Mouse (Mus musculus) adrenal gland, adult 8-10 months (tissue): ENCODE results near the gene Ccn5. TPM values are rescaled to one million over a fixed set of nuclear protein-coding genes. Genes with fewer than 3 reads are reported as not detected.

ENCODE experiments used
- DNase-seq: peaks from one replicate; pipeline ENCODE4 v3.0.0; 2022
- total RNA-seq, 4 experiments: library from RNA; stranded (reverse); gene quantifications; 2 replicates each; pipeline ENCODE4 v1.2.4; 2022

Gene Ccn5
- total RNA-seq, 4 experiments from 2014 or later = 0.38 to 1.7 (median 0.50) TPM

DNA sequence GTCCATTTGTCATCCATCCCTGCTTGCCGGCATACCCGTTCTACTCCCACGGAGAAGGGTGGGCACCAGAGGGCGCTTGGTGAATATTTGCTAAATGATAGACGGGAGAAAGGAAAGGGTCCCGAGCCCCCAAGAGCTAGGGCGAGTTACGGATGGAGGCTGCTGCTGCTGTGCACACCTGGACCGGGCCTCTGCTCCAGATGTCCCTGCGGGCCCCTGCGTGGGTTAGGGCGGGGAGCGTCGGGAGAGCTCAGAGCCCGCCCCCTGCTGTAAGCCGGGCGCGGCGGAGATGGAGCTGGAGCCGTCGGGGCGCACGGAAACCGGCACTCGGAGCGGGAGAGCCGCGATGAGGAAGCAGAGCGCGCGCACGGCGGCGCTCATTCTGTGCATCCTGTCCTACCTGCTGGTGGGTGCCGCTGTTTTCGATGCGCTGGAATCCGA, 32.8 kb downstream of the Ccn5 start, which contains the start of gene Kcnk15:
Kcnk15 (plus strand) TSS at position 191 of the 441 bp plus-strand sequence.
- DNase-seq = no peak

DNA sequence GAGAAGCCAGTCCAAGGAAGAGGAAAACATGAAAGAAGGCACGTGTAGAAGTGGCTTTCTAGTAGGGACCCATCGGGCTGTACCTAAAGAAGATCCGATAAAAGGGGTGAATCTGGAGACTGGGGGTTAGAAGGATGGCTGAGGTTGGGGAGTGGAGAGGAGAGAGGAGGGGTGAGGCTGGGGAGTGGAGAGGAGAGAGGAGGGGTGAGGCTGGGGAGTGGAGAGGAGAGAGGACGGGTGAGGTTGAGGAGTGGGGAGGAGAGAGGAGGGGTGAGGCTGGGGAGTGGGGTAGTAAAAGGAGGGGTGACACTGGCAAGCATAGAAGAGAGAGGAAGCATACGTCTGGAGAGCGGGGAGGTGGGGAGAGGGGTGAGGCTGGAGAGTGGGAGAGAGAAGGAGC, 36.6 kb downstream of the Ccn5 start:
- DNase-seq = no peak

- DNase-seq = no peak
Measured at GRCm38 (mm10) chr2:163858254-163858947, 37.7 kb downstream of the Ccn5 start.

DNA sequence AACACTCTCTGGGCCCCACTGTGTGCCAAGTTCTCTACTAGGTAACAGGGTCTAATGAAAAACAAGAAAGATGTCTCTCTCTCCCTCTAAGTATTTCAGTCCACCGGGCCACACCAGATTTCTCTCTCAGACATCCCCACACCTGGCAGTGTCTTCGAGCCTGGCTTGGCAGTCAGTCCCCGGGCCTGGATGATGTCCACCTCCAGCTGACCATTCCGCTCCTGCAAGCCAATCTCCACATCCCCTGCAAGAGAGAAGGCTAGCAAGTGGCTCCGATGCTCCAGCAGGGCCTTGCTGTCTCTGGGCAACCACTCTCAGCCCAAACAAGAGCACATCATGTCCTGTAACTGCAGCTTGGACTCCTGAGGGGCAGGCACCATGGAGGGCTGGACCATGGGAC, 44.6 kb downstream of the Ccn5 start:
- no peak for DNase-seq

- DNase-seq = no peak
Measured at GRCm38 (mm10) chr2:163866061-163866460, 45.4 kb downstream of the Ccn5 start.

DNA sequence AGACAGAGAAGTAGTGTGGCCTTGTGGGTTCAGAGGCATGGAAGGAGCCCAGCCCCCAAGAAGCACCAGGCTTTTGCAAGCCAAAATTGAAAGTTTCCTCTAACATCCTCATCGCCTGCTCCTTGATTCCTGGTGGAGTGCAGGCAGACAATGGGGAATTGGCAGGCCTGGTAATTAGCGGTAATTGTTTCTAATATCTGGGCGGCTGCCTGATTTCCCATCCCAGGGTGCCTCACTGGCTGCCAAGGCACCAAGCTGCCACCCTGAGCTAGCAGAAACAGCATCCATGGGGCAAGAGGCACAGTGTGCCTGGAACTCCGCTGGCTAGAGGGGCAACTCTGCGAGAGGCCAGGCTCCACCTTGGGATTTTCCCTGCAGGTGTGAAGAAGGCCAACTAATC, 49.1 kb downstream of the Ccn5 start:
- no peak for DNase-seq

DNA sequence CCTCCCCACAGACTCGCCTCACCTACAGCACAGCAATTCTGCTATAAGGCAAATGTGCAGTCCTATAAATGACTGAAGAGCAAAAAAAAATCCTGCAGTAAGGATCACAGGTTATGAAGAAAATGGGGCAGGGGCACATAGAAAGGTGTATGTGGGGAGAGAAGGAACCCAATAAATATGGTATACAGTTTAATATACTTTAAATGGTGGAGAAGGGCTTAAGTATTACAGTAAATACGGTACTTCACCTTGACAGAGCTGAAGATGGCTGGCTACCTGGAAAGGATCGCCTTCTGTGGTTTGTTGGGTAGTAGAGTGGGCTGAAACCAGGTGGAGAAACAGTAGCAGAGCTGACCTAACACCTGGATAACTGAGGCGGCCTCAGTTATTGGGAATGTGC, 50.6 kb downstream of the Ccn5 start:
- DNase-seq = no peak

DNA sequence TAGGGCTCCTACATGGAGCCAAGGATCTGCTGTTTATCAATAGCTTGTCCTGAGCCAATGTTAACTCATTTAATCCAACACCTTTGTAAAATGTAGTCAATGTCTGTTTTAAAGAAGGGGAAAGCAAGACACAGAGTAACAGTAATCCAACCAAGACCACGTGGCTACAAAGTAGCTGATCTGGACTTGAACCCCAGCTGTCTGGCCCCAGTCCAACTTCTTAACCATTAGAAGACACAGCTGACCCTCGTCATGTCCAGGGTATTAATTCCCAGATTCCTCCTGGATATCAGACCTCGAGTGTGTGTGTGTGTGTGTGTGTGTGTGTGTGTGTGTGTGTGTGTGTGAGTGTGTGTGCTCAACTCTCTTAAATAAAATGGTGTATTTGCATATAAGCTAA, 51.2 kb downstream of the Ccn5 start:
- no peak for DNase-seq

DNA sequence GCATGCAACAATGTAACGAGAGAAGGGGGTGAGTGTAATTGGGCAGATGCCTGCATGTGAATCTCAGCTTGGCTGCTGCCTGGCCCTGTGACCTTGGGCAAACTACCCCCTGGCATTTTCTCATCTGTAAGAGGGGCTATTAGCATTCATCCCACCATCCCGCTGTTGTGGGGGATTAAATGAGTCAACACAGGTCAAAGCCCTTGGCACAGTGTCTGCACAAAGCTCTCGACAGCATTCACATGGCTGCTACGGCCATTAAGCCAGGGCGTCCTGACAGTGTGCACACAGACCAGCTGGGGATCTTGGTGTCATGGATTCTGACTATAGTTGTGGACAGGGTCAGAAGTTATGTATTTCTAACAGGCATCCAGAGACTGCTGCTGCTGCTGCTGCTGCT, 54.2 kb downstream of the Ccn5 start:
- no peak for DNase-seq

GRCm38 (mm10) chr2:163875484-163875883, 54.8 kb downstream of the Ccn5 start:
- DNase-seq = no peak

GRCm38 (mm10) chr2:163876830-163877498, 56.3 kb downstream of the Ccn5 start:
- no peak for DNase-seq

DNA sequence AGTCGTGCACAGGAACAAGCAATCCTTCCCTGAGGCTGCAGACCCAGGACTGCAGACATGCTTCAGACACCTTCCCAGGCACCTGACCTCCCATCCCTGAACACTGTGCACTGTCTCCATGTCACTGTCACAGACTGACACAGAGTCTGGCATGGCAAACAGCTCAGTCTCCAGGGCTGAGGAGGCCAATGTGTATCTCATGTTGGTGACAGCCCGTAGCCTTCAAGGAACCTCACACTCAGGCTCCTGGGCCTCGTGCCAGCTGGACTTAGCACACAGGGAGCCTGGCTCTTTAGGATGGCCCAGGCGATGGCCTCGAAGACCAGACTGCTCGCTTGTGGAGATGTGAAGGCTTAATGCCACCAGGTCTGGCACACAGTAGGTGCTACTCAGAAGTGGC, 60.2 kb downstream of the Ccn5 start:
- DNase-seq = peak; percentile 74

Other genes with a start within 250 kb of the Ccn5 start
- 10 to 100 TPM; 26.8 to 38.6 (median 31.5) TPM for gene Ttpal, start 218.5 kb upstream of the Ccn5 start, total RNA-seq
- gene Serinc3, start 175.7 kb upstream of the Ccn5 start, total RNA-seq = 100 to 1,000 TPM; 566 to 814 (median 738) TPM
- gene Pkig, start 162.5 kb upstream of the Ccn5 start, total RNA-seq = 10 to 100 TPM; 37.6 to 60.4 (median 57.4) TPM
- gene Ada, start 70.6 kb upstream of the Ccn5 start, total RNA-seq = 1 to 10 TPM; 3.3 to 6.1 (median 5.3) TPM
- gene Kcnk15, start 32.8 kb downstream of the Ccn5 start, total RNA-seq = not detected
- 100 to 1,000 TPM in 2 of 4 experiments, 10 to 100 TPM in 2; 85.0 to 169 (median 121) TPM for gene Rims4, start 97.8 kb downstream of the Ccn5 start, total RNA-seq
- gene Ywhab, start 174.1 kb downstream of the Ccn5 start, total RNA-seq = 100 to 1,000 TPM; 219 to 306 (median 257) TPM
- gene Pabpc1l, start 204.6 kb downstream of the Ccn5 start, total RNA-seq = 1 to 10 TPM in 3 of 4 experiments, under 1 TPM in 1; 0.56 to 2.2 (median 1.3) TPM
- gene Stk4, start 249.5 kb downstream of the Ccn5 start, total RNA-seq = 10 to 100 TPM; 27.4 to 38.9 (median 36.4) TPM